Mouse (Mus musculus) thymus, postnatal 0 days (tissue): Measurements from ENCODE around the gene Ptgs2. TPM values are rescaled to one million over a fixed set of nuclear protein-coding genes. Genes with fewer than 3 reads are reported as not detected.

Experiments used
- DNase-seq: peaks from one replicate; pipeline ENCODE4 v3.0.0-alpha.2; 2015; ENCODE audit warnings: low spot score
- microRNA-seq: library from miRNA; unstranded; fragments of <30 nt; microRNA quantifications from one replicate; pipeline ENCODE4, GENCODE M21; 2016; ENCODE audit warnings: borderline number of aligned reads
- polyA plus RNA-seq: library from polyadenylated mRNA; unstranded; fragments of >200 nt; fragmentation: Nextera tagmentation; extraction: Ambion mirVana; gene quantifications from 2 replicates; pipeline ENCODE4 v1.2.1, GENCODE M21; 2015

Gene Ptgs2
- polyA plus RNA-seq, 1 experiment from 2014 or later = 0.62 TPM

- DNase-seq = no peak
These were observed 47.4 kb downstream of the Ptgs2 start for GRCm38 (mm10) chr1:150147272-150147671.

DNA sequence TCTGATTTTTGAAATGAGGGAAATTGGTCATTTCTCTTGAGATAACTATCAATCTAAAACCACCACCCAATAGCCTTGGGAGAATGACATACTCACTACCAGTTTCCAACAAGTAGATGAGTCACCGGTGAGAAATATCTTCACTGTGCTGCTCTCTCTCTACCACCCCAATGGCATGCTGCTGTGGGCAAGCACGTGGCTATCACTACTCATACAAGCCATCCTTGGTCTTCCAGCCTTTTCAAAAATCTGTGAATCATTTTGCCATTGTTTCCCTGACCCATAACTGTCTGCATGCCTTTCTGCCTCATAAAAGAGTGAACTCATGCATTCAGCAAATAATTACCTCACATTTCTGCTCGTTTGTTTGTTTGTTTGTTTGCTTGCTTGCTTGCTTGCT lies 51.6 kb downstream of the Ptgs2 start:
- DNase-seq = no peak

Small RNA genes lying within 50 kb of the gene (microRNA-seq; reads per million reads assigned to microRNA genes)
- gene Gm44329 = not detected

Other genes starting within 250 kb of the Ptgs2 start
- 9.9 and 10.0 TPM in 2 replicates for gene Pla2g4a, start 138.7 kb upstream of the Ptgs2 start, polyA plus RNA-seq
- gene Pdc, start 219.4 kb downstream of the Ptgs2 start, polyA plus RNA-seq = not detected in 2 replicates